Mouse (Mus musculus) cerebellum, adult 9-10 months (tissue): ENCODE data around the gene Gpi1.
"Not testable (repeated sequence)": the region's sequence is repeated elsewhere in the genome, so short reads cannot be mapped to it uniquely, and the experiment has no call there.

ENCODE experiments used
- DNase-seq: peaks from one replicate; pipeline ENCODE4 v3.0.0; 2022

Gene Gpi1

GRCm38 (mm10) chr7:34176241-34176640, 53.9 kb downstream of the Gpi1 start:
- not testable (repeated sequence) for DNase-seq

- DNase-seq = no peak
These were observed 57.9 kb downstream of the Gpi1 start for GRCm38 (mm10) chr7:34172251-34172650.

GRCm38 (mm10) chr7:34169454-34169853, 60.7 kb downstream of the Gpi1 start, which contains the start of gene Uba2:
Uba2 (minus strand) TSS chr7:34169599.
- no peak for DNase-seq

- peak; percentile 90 for DNase-seq
These were observed 61.5 kb downstream of the Gpi1 start for GRCm38 (mm10) chr7:34168470-34169251.

- peak; percentile 31 for DNase-seq
These were observed 62.2 kb downstream of the Gpi1 start for GRCm38 (mm10) chr7:34167766-34168469.

- no peak for DNase-seq
These were observed 63.3 kb downstream of the Gpi1 start for GRCm38 (mm10) chr7:34166850-34167249.

- DNase-seq = no peak
These were observed 64.1 kb downstream of the Gpi1 start for GRCm38 (mm10) chr7:34165999-34166398.

- no peak for DNase-seq
These were observed 65.5 kb downstream of the Gpi1 start for GRCm38 (mm10) chr7:34164671-34165070.

- no peak for DNase-seq
These were observed 71.0 kb downstream of the Gpi1 start for GRCm38 (mm10) chr7:34159167-34159566.

GRCm38 (mm10) chr7:34157994-34158393, 72.1 kb downstream of the Gpi1 start:
- DNase-seq = no peak
